Mouse (Mus musculus): ENCODE measurements around the gene Shcbp1l. TPM values are rescaled to one million over a fixed set of nuclear protein-coding genes. Genes with fewer than 3 reads are reported as not detected.

Shcbp1l gene
- polyA plus RNA-seq, 2 experiments, result 0.32 to 1.5 TPM

DNA sequence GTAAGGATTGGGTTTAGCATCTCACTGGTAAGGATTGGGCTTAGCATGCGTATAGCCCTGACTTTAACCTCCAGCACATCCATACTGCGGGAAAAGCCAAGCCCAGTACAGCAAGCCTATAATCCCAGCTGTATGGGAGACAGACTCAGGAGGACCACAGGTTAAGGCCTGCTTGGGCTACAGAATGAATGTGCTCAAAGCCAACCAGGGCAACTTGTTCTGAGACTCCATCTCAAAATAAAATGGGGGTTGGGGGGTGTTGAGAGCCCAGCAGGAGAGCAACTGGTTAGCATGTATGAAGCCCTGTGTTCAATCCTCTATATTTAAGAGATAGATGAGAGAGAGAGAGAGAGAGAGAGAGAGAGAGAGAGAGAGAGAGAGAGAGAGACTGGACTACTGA is 66.4 kb downstream of the Shcbp1l start:
- Histone ChIP-seq H3K4me3 (replicated peaks; ENCODE audit: low read length) (no peak overlapping the region), H3K9me3 (ENCODE audit: control insufficient read depth, low read length) (no peaks in the 10 kb centered on the region), H3K4me2 (replicated peaks; ENCODE audit: low read depth, low read length, severe bottlenecking) (no peak overlapping the region), H3K27me3 (ENCODE audit: control insufficient read depth, insufficient read depth, low read length) (no peaks in the 10 kb centered on the region), H3K4me1 (ENCODE audit: control insufficient read depth, insufficient read depth, low read length) (no peaks in the 10 kb centered on the region), H3K27ac (replicated peaks; ENCODE audit: low read depth, low read length) (no peak overlapping the region), H3K9ac (ENCODE audit: low read depth, low read length, severe bottlenecking) (no peak overlapping the region), H3K36me3 (ENCODE audit: control insufficient read depth, insufficient read depth, low read length) (no peaks in the 10 kb centered on the region)
- WGBS, result 82% methylated on average over 2 of the region's 2 CpGs
- TF ChIP-seq POLR2A (IDR thresholded peaks at IDR 0.05; ENCODE audit: borderline replicate concordance, extremely low read depth, insufficient read depth, insufficient read length), result no peak
- ATAC-seq (ENCODE audit: low FRiP score, low read depth), result no peak
- DNase-seq (ENCODE audit: low spot score), result no peak

DNA sequence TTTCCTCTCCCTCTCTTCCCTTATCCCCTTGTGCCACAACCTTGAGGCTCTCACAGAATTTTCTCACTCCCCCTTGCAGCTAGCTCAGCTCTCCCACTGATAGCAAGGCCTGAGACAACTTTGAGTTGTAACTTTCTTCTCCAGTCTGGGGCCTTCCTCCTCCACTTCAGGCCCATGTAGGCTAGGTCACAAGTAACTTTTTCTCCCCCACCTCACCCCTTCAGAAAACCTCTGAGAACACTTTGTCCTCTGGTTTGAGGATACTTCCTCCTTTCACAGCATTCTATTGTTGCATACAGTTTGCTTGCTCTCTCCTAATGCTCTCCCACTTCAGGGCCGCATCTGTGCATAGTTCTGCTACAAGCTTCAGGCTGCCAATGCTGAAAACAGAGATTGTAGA is 66.9 kb downstream of the Shcbp1l start:
- DNase-seq (ENCODE audit: low spot score) (no peak), ATAC-seq (ENCODE audit: low FRiP score, low read depth) (no peak)
- H3K4me2 ChIP-seq (replicated peaks; ENCODE audit: low read depth, low read length, severe bottlenecking), result no peak overlapping the region
- no peaks in the 10 kb centered on the region for H3K27me3 ChIP-seq (ENCODE audit: control insufficient read depth, insufficient read depth, low read length)
- H3K36me3 ChIP-seq (ENCODE audit: control insufficient read depth, insufficient read depth, low read length), result no peaks in the 10 kb centered on the region
- H3K9ac ChIP-seq (ENCODE audit: low read depth, low read length, severe bottlenecking), result no peak overlapping the region
- H3K4me3 ChIP-seq (replicated peaks; ENCODE audit: low read length), result no peak overlapping the region
- no peaks in the 10 kb centered on the region for H3K4me1 ChIP-seq (ENCODE audit: control insufficient read depth, insufficient read depth, low read length)
- TF ChIP-seq POLR2A (IDR thresholded peaks at IDR 0.05; ENCODE audit: borderline replicate concordance, extremely low read depth, insufficient read depth, insufficient read length), result no peak
- WGBS, result 89% methylated on average over 1 of the region's 1 CpGs
- no peaks in the 10 kb centered on the region for H3K9me3 ChIP-seq (ENCODE audit: control insufficient read depth, low read length)
- H3K27ac ChIP-seq (replicated peaks; ENCODE audit: low read depth, low read length), result no peak overlapping the region

DNA sequence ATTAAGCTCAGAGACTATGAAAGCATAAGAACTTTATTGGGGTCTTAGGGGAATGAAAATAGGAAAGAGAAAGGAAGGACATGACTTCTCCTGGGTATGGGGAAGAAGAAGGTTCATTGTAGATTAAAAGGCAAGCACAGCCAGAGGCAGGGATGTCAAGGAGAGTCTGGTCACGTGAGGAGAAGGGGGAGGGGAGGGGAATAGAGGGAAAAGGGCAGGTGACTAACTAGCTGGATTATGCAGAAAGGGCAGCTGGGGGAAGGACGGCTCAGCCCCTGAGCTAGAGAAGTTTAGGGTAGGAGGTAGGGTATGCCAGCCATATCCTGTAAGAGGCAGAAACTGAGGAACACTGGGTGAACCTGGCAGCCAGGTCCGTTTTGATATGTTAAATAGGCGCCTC is 68.4 kb downstream of the Shcbp1l start:
- no peak overlapping the region for H3K4me3 ChIP-seq (replicated peaks; ENCODE audit: low read length)
- no peaks in the 10 kb centered on the region for H3K4me1 ChIP-seq (ENCODE audit: control insufficient read depth, insufficient read depth, low read length)
- 27% methylated on average over 4 of the region's 4 CpGs for WGBS
- DNase-seq (ENCODE audit: low spot score) (no peak), ATAC-seq (ENCODE audit: low FRiP score, low read depth) (no peak)
- H3K27me3 ChIP-seq (ENCODE audit: control insufficient read depth, insufficient read depth, low read length), result no peaks in the 10 kb centered on the region
- no peaks in the 10 kb centered on the region for H3K36me3 ChIP-seq (ENCODE audit: control insufficient read depth, insufficient read depth, low read length)
- H3K27ac ChIP-seq (replicated peaks; ENCODE audit: low read depth, low read length), result no peak overlapping the region
- no peak overlapping the region for H3K4me2 ChIP-seq (replicated peaks; ENCODE audit: low read depth, low read length, severe bottlenecking)
- H3K9me3 ChIP-seq (ENCODE audit: control insufficient read depth, low read length), result no peaks in the 10 kb centered on the region
- H3K9ac ChIP-seq (ENCODE audit: low read depth, low read length, severe bottlenecking), result no peak overlapping the region
- TF ChIP-seq POLR2A (IDR thresholded peaks at IDR 0.05; ENCODE audit: borderline replicate concordance, extremely low read depth, insufficient read depth, insufficient read length), result no peak

DNA sequence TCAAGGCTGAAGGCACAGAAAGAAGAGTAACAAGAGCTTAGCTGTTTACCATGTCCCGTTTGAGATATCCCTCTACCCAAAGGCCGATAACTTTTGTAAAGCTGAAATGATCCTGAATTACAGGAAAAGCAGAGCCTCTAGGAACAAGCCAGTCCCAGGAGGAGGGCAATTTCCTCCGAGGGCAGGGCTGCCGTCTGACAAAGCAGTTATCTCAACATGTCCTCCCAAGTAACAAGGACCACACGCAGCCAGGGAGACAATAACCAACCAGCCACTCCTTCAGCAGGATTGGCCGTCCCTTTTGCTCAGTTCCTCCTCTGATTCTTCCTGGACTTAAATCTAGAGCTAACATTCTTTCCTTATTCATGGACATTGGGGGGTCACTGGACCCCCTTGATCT is 69.0 kb downstream of the Shcbp1l start:
- Histone ChIP-seq H3K27me3 (ENCODE audit: control insufficient read depth, insufficient read depth, low read length) (no peaks in the 10 kb centered on the region), H3K36me3 (ENCODE audit: control insufficient read depth, insufficient read depth, low read length) (no peaks in the 10 kb centered on the region), H3K4me3 (replicated peaks; ENCODE audit: low read length) (no peak overlapping the region), H3K9ac (ENCODE audit: low read depth, low read length, severe bottlenecking) (no peak overlapping the region), H3K4me2 (replicated peaks; ENCODE audit: low read depth, low read length, severe bottlenecking) (no peak overlapping the region), H3K27ac (replicated peaks; ENCODE audit: low read depth, low read length) (no peak overlapping the region), H3K9me3 (ENCODE audit: control insufficient read depth, low read length) (no peaks in the 10 kb centered on the region), H3K4me1 (ENCODE audit: control insufficient read depth, insufficient read depth, low read length) (no peaks in the 10 kb centered on the region)
- WGBS, result 38% methylated on average over 6 of the region's 6 CpGs
- DNase-seq (ENCODE audit: low spot score) (no peak), ATAC-seq (ENCODE audit: low FRiP score, low read depth) (no peak)
- no peak for TF ChIP-seq POLR2A (IDR thresholded peaks at IDR 0.05; ENCODE audit: borderline replicate concordance, extremely low read depth, insufficient read depth, insufficient read length)

DNA sequence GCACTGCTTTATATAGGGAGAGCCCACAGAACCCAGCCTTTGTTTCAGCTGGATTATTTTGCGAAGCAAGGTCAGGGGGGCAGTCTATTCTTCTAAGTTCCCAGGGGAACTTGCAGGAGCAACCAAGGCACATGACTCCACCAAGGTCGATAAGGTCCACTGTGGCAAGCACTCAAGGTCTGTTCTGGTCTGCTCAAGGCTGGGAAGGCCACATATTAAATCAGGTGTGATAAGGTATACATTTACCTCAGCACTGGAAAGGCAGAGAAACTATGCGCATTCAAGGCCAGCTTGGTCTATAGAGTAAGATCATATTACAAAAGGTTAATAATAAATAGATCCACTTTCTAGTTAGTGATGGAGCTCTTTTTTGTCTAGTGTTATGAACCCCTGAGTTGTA is 71.1 kb downstream of the Shcbp1l start:
- no peak overlapping the region for H3K9ac ChIP-seq (ENCODE audit: low read depth, low read length, severe bottlenecking)
- no peak overlapping the region for H3K4me2 ChIP-seq (replicated peaks; ENCODE audit: low read depth, low read length, severe bottlenecking)
- no peak overlapping the region for H3K4me3 ChIP-seq (replicated peaks; ENCODE audit: low read length)
- H3K27me3 ChIP-seq (ENCODE audit: control insufficient read depth, insufficient read depth, low read length), result no peaks in the 10 kb centered on the region
- no peak for TF ChIP-seq POLR2A (IDR thresholded peaks at IDR 0.05; ENCODE audit: borderline replicate concordance, extremely low read depth, insufficient read depth, insufficient read length)
- WGBS, result 76% methylated on average over 3 of the region's 3 CpGs
- no peaks in the 10 kb centered on the region for H3K36me3 ChIP-seq (ENCODE audit: control insufficient read depth, insufficient read depth, low read length)
- H3K9me3 ChIP-seq (ENCODE audit: control insufficient read depth, low read length), result no peaks in the 10 kb centered on the region
- no peak overlapping the region for H3K27ac ChIP-seq (replicated peaks; ENCODE audit: low read depth, low read length)
- no peaks in the 10 kb centered on the region for H3K4me1 ChIP-seq (ENCODE audit: control insufficient read depth, insufficient read depth, low read length)
- no peak for DNase-seq (ENCODE audit: low spot score)
- no peak for ATAC-seq (ENCODE audit: low FRiP score, low read depth)

DNA sequence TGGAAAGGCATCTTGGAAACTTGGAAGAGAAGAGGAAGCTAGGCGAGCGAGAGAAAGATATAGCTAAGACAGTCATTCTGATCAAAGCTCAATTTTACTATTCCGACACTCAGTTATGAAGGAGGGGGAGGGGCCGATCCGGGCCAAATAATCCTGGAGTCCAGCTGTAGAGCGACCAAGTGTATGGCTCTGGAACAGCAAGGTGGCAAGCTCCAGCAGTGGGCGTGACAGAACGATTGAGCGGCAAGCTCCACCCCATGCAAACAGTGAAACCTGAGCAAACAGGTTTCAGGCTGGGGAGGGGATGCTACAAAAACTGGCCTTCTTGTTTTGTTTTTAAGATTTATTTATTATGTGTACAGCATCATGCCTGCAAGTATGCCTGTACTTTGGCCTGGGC is 75.1 kb downstream of the Shcbp1l start:
- Histone ChIP-seq H3K27ac (replicated peaks; ENCODE audit: low read depth, low read length) (no peak overlapping the region), H3K36me3 (ENCODE audit: control insufficient read depth, insufficient read depth, low read length) (no peaks in the 10 kb centered on the region), H3K9me3 (ENCODE audit: control insufficient read depth, low read length) (no peaks in the 10 kb centered on the region), H3K4me2 (replicated peaks; ENCODE audit: low read depth, low read length, severe bottlenecking) (no peak overlapping the region), H3K27me3 (ENCODE audit: control insufficient read depth, insufficient read depth, low read length) (no peaks in the 10 kb centered on the region), H3K9ac (ENCODE audit: low read depth, low read length, severe bottlenecking) (no peak overlapping the region), H3K4me3 (replicated peaks; ENCODE audit: low read length) (no peak overlapping the region), H3K4me1 (ENCODE audit: control insufficient read depth, insufficient read depth, low read length) (no peaks in the 10 kb centered on the region)
- no peak for TF ChIP-seq POLR2A (IDR thresholded peaks at IDR 0.05; ENCODE audit: borderline replicate concordance, extremely low read depth, insufficient read depth, insufficient read length)
- DNase-seq (ENCODE audit: low spot score) (no peak), ATAC-seq (ENCODE audit: low FRiP score, low read depth) (no peak)
- WGBS, result 85% methylated on average over 9 of the region's 9 CpGs
